Mouse (Mus musculus): ENCODE measurements around the gene 2900026A02Rik.
A peak's percentile ranks its signal among the peaks of the same experiment; 100 is the strongest.

GRCm38 (mm10) chr5:113221147-113221865 lies at the start of gene 2900026A02Rik:
- no peak for TF ChIP-seq POLR2A (IDR thresholded peaks at IDR 0.05; ENCODE audit: extremely low read depth, insufficient read depth, low read length)
- peak; percentile 87 for TF ChIP-seq CTCF (IDR thresholded peaks at IDR 0.05; ENCODE audit: low read depth, low read length)
